Mouse (Mus musculus): ENCODE results near the gene 1110004F10Rik.

GRCm38 (mm10) chr7:116122981-116123596, 83.9 kb downstream of the 1110004F10Rik start:
- TF ChIP-seq CTCF (IDR thresholded peaks at IDR 0.05; ENCODE audit: control insufficient read depth, insufficient read depth, insufficient replicate concordance, low read depth, low read length) (no peak), POLR2A (IDR thresholded peaks at IDR 0.05; ENCODE audit: control insufficient read depth, low read depth, low read length) (no peak)

Measured in testis, adult 2 months (tissue).